Mouse (Mus musculus) liver, adult (tissue): Measurements from ENCODE around the gene Gm17455.

ENCODE experiments used
- GATA4 ChIP-seq: IDR thresholded peaks from 2 replicates; pipeline ENCODE4 v1.6.1; 2014; ENCODE audit warnings: mild to moderate bottlenecking, low read length; ENCODE audit not compliant: insufficient replicate concordance

Gene Gm17455

GRCm38 (mm10) chr10:60430591-60430990 is 31.1 kb downstream of the Gm17455 start:
- TF ChIP-seq GATA4: no peak

- TF ChIP-seq GATA4: no peak
Observed at GRCm38 (mm10) chr10:60432679-60433078, 33.2 kb downstream of the Gm17455 start.

- TF ChIP-seq GATA4: no peak
Observed at GRCm38 (mm10) chr10:60442321-60442720, 42.8 kb downstream of the Gm17455 start.

- TF ChIP-seq GATA4: no peak
Observed at GRCm38 (mm10) chr10:60443078-60443477, 43.6 kb downstream of the Gm17455 start.

GRCm38 (mm10) chr10:60445031-60445593 is 45.6 kb downstream of the Gm17455 start:
- TF ChIP-seq GATA4: no peak

- no peak for TF ChIP-seq GATA4
Observed at GRCm38 (mm10) chr10:60447186-60447585, 47.7 kb downstream of the Gm17455 start.
